Mouse (Mus musculus) right cerebral cortex, adult 2 months (tissue): ENCODE results near the gene Ezr.

ENCODE experiments used
- DNase-seq, 2 experiments: peaks; one replicate each; pipeline ENCODE4 v3.0.0; 2021 to 2022; ENCODE audit warnings: low spot score in 2 of 2

Gene Ezr

GRCm38 (mm10) chr17:6782611-6783005, at the start of gene Ezr:
Gene Ezr, minus strand, starts transcription at chr17:6782784.
- DNase-seq = peak; percentile 60 to 77

- no peak for DNase-seq
Measured at GRCm38 (mm10) chr17:6830004-6830592, 47.5 kb upstream of the Ezr start.

GRCm38 (mm10) chr17:6828531-6829150, 46.1 kb upstream of the Ezr start:
- no peak for DNase-seq

- peak; percentile 93 for DNase-seq
Measured at GRCm38 (mm10) chr17:6827740-6828461, 45.3 kb upstream of the Ezr start.

GRCm38 (mm10) chr17:6827159-6827733, 44.7 kb upstream of the Ezr start:
- DNase-seq = no peak

- no peak for DNase-seq
Measured at GRCm38 (mm10) chr17:6816796-6817195, 34.2 kb upstream of the Ezr start.

GRCm38 (mm10) chr17:6816151-6816550, 33.6 kb upstream of the Ezr start:
- DNase-seq = no peak

GRCm38 (mm10) chr17:6814656-6815055, 32.1 kb upstream of the Ezr start:
- no peak for DNase-seq

GRCm38 (mm10) chr17:6812851-6813191, 30.2 kb upstream of the Ezr start:
- DNase-seq = no peak

GRCm38 (mm10) chr17:6811931-6812850, 29.6 kb upstream of the Ezr start:
- DNase-seq = no peak

GRCm38 (mm10) chr17:6809331-6809730, 26.7 kb upstream of the Ezr start:
- DNase-seq = no peak

- peak; percentile 30 to 32 for DNase-seq
Measured at GRCm38 (mm10) chr17:6808521-6809165, 26.1 kb upstream of the Ezr start.

- no peak for DNase-seq
Measured at GRCm38 (mm10) chr17:6807827-6808520, 25.4 kb upstream of the Ezr start.

GRCm38 (mm10) chr17:6804853-6805543, 22.4 kb upstream of the Ezr start:
- DNase-seq = no peak

GRCm38 (mm10) chr17:6804111-6804510, 21.5 kb upstream of the Ezr start:
- DNase-seq = no peak

- no peak for DNase-seq
Measured at GRCm38 (mm10) chr17:6803614-6804013, 21.0 kb upstream of the Ezr start.

GRCm38 (mm10) chr17:6798392-6799061, 15.9 kb upstream of the Ezr start:
- DNase-seq = no peak

- no peak for DNase-seq
Measured at GRCm38 (mm10) chr17:6797471-6797870, 14.9 kb upstream of the Ezr start.

GRCm38 (mm10) chr17:6794160-6794751, 11.7 kb upstream of the Ezr start:
- no peak for DNase-seq
